Mouse (Mus musculus): Measurements from ENCODE around the gene Pde7b. TPM values are rescaled to one million over a fixed set of nuclear protein-coding genes. Genes with fewer than 3 reads are reported as not detected.
A peak's percentile ranks its signal among the peaks of the same experiment; 100 is the strongest.

Gene Pde7b
- total RNA-seq, 2 experiments from 2014 or later: 50.3 to 61.4 TPM

- DNase-seq (ENCODE audit: extremely low spot score in 1 of 2, low spot score in 2 of 2): no peak
- TF ChIP-seq CTCF (IDR thresholded peaks at IDR 0.05): no peak
- intact Hi-C loops (cut with DNase I): no loop called here
Observed at GRCm38 (mm10) chr10:20431336-20431735, 293.5 kb downstream of the Pde7b start.

GRCm38 (mm10) chr10:20421299-20421883 is 303.5 kb downstream of the Pde7b start:
- no peak for TF ChIP-seq CTCF (IDR thresholded peaks at IDR 0.05)
- no peak overlapping the region for H3K4me3 ChIP-seq
- no peak overlapping the region for H3K27ac ChIP-seq
- DNase-seq (ENCODE audit: extremely low spot score in 1 of 2, low spot score in 2 of 2): no peak
- intact Hi-C loops (cut with DNase I): no loop called here

More at GRCm38 (mm10) chr10:20431336-20431735, 293.5 kb downstream of the Pde7b start:
- Histone ChIP-seq H3K4me3 (no peak overlapping the region), H3K27ac (no peak overlapping the region)

- TF ChIP-seq CTCF (IDR thresholded peaks at IDR 0.05): no peak
- no peak overlapping the region for H3K4me3 ChIP-seq
- DNase-seq (ENCODE audit: extremely low spot score in 1 of 2, low spot score in 2 of 2): no peak
- H3K27ac ChIP-seq: no peak overlapping the region
- intact Hi-C loops (cut with DNase I): no loop called here
Observed at GRCm38 (mm10) chr10:20420296-20420695, 304.6 kb downstream of the Pde7b start.

GRCm38 (mm10) chr10:20418856-20419219 is 306.0 kb downstream of the Pde7b start:
- intact Hi-C loops (cut with DNase I): no loop called here
- Histone ChIP-seq H3K4me3 (no peak overlapping the region), H3K27ac (no peak overlapping the region)
- DNase-seq (ENCODE audit: extremely low spot score in 1 of 2, low spot score in 2 of 2): no peak
- TF ChIP-seq CTCF (IDR thresholded peaks at IDR 0.05): no peak

- no peak for DNase-seq (ENCODE audit: extremely low spot score in 1 of 2, low spot score in 2 of 2)
- intact Hi-C loops (cut with DNase I): no loop called here
- H3K4me3 ChIP-seq: no peak overlapping the region
- TF ChIP-seq CTCF (IDR thresholded peaks at IDR 0.05): no peak
- no peak overlapping the region for H3K27ac ChIP-seq
Observed at GRCm38 (mm10) chr10:20418202-20418855, 306.5 kb downstream of the Pde7b start.

- no peak for DNase-seq (ENCODE audit: extremely low spot score in 1 of 2, low spot score in 2 of 2)
- intact Hi-C loops (cut with DNase I): loop anchor here (5.0 kb wide), 1 partner anchor 518 kb away; no protein-coding TSS in a partner anchor
- TF ChIP-seq CTCF (IDR thresholded peaks at IDR 0.05): no peak
- no peak overlapping the region for H3K27ac ChIP-seq
- H3K4me3 ChIP-seq: no peak overlapping the region
Observed at GRCm38 (mm10) chr10:20409181-20409580, 315.7 kb downstream of the Pde7b start.

- intact Hi-C loops (cut with DNase I): loop anchor here (5.0 kb wide), 1 partner anchor 519 kb away; no protein-coding TSS in a partner anchor
- DNase-seq (ENCODE audit: extremely low spot score in 1 of 2, low spot score in 2 of 2): no peak
- Histone ChIP-seq H3K4me3 (no peak overlapping the region), H3K27ac (no peak overlapping the region)
- TF ChIP-seq CTCF (IDR thresholded peaks at IDR 0.05): no peak
Observed at GRCm38 (mm10) chr10:20408336-20408735, 316.5 kb downstream of the Pde7b start.

- Histone ChIP-seq H3K27ac (no peak overlapping the region), H3K4me3 (no peak overlapping the region)
- peak in 1 of 2 experiments; percentile 28 for DNase-seq (ENCODE audit: extremely low spot score in 1 of 2, low spot score in 2 of 2)
- peak; percentile 81 for TF ChIP-seq CTCF (IDR thresholded peaks at IDR 0.05)
- intact Hi-C loops (cut with DNase I): loop anchor here (2.0 to 5.0 kb wide), 2 partner anchors 522 to 543 kb away; no protein-coding TSS in a partner anchor
Observed at GRCm38 (mm10) chr10:20405471-20405870, 319.4 kb downstream of the Pde7b start.

GRCm38 (mm10) chr10:20402941-20403340 is 321.9 kb downstream of the Pde7b start:
- DNase-seq (ENCODE audit: extremely low spot score in 1 of 2, low spot score in 2 of 2): no peak
- Histone ChIP-seq H3K27ac (no peak overlapping the region), H3K4me3 (no peak overlapping the region)
- no peak for TF ChIP-seq CTCF (IDR thresholded peaks at IDR 0.05)
- intact Hi-C loops (cut with DNase I): no loop called here

- TF ChIP-seq CTCF (IDR thresholded peaks at IDR 0.05): no peak
- intact Hi-C loops (cut with DNase I): no loop called here
Observed at GRCm38 (mm10) chr10:20400406-20400805, 324.5 kb downstream of the Pde7b start.

GRCm38 (mm10) chr10:20398641-20399390 is 326.1 kb downstream of the Pde7b start:
- no peak for DNase-seq (ENCODE audit: extremely low spot score in 1 of 2, low spot score in 2 of 2)
- Histone ChIP-seq H3K4me3 (no peak overlapping the region), H3K27ac (no peak overlapping the region)
- no peak for TF ChIP-seq CTCF (IDR thresholded peaks at IDR 0.05)
- intact Hi-C loops (cut with DNase I): no loop called here

More at GRCm38 (mm10) chr10:20400406-20400805, 324.5 kb downstream of the Pde7b start:
- no peak overlapping the region for H3K27ac ChIP-seq
- H3K4me3 ChIP-seq: no peak overlapping the region
- no peak for DNase-seq (ENCODE audit: extremely low spot score in 1 of 2, low spot score in 2 of 2)

GRCm38 (mm10) chr10:20398224-20398623 is 326.7 kb downstream of the Pde7b start:
- Histone ChIP-seq H3K27ac (no peak overlapping the region), H3K4me3 (no peak overlapping the region)
- no peak for DNase-seq (ENCODE audit: extremely low spot score in 1 of 2, low spot score in 2 of 2)
- no peak for TF ChIP-seq CTCF (IDR thresholded peaks at IDR 0.05)
- intact Hi-C loops (cut with DNase I): no loop called here

Data from left cerebral cortex, adult 2 months (tissue).